ENCODE assay signal across 8 mouse cellular contexts in the genomic region with DNA sequence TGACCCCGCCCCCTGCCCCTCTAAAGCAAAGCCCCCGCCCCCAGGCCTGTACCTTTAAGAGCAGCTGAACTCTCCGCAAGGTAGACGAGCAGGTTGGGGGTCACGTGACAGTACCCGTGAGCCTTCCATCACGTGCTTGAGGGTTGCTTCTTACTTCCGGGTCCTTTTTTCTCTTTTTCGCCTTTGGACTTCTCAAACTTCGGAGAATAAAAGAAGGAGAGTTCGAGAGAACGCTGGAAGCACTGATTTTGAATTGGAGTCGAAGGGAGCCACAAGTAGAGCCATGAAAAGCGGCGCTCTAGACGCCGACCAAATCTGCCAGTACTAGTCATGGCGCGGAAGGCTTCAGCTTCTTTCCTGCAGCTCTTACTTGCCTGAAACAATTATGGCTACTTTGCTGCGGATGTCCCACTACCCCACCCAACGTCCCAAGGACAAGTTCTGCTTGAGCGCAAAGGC. TPM values are rescaled to one million over a fixed set of nuclear protein-coding genes. Genes with fewer than 3 reads are reported as not detected.
DNase-seq lines count a peak whose midpoint lies in the region; ATAC-seq and TF ChIP-seq lines count a peak whose summit lies in the region.

No protein-coding gene starts in this region.

- peak overlapping the region; percentile 62 for H3K9ac ChIP-seq in intestine, postnatal 0 days (ENCODE audit: low read depth, low read length)

- WGBS in embryonic facial prominence, embryonic 10.5 days: 1% methylated on average over 22 of the region's 22 CpGs
- WGBS in intestine, postnatal 0 days: under 1% methylated on average over 22 of the region's 22 CpGs
- WGBS in midbrain, embryonic 10.5 days: under 1% methylated on average over 22 of the region's 22 CpGs

- peaks cover 36% of the 10 kb centered on the region for H3K4me1 ChIP-seq in embryonic facial prominence, embryonic 10.5 days
- 0 out of 2 replicates have a peak, but pooled peaks cover 2% of the 10 kb centered on the region for H3K4me1 ChIP-seq in intestine, postnatal 0 days (replicated peaks; ENCODE audit: control insufficient read depth, insufficient read depth, low read length)
- H3K4me1 ChIP-seq in midbrain, embryonic 10.5 days: peaks cover 29% of the 10 kb centered on the region

- intact Hi-C loops in left cerebral cortex, postnatal 36 days (cut with DNase I): loop anchor here (5.0 kb wide), 1 partner anchor 114 kb away; a partner anchor contains a TSS

- DNase-seq in adrenal gland, postnatal 14 days: peak; percentile 92
- DNase-seq in embryonic facial prominence, embryonic 10.5 days (ENCODE audit: low spot score): peak; percentile 91
- DNase-seq in left cerebral cortex, postnatal 36 days (ENCODE audit: low spot score in 2 of 2): peak; percentile 84 to 88
- peak; percentile 88 for DNase-seq in midbrain, embryonic 10.5 days (ENCODE audit: low spot score)
- peak; percentile 82 to 83 for DNase-seq in right cerebral cortex, postnatal 36 days (ENCODE audit: low spot score in 2 of 2)
- DNase-seq in urinary bladder, postnatal 4 days (ENCODE audit: low spot score in 2 of 2): peak; percentile 79 to 90

- H3K9me3 ChIP-seq in embryonic facial prominence, embryonic 10.5 days: no peaks in the 10 kb centered on the region
- H3K9me3 ChIP-seq in intestine, postnatal 0 days (ENCODE audit: control insufficient read depth): no peaks in the 10 kb centered on the region
- no peaks in the 10 kb centered on the region for H3K9me3 ChIP-seq in midbrain, embryonic 10.5 days (replicated peaks)

- ATAC-seq in granulocyte monocyte progenitor cell, adult 5-6 weeks (replicated peaks; ENCODE audit: poor library complexity, severe bottlenecking): peak; percentile 38
- peak; percentile 77 for ATAC-seq in intestine, postnatal 0 days

- peak overlapping the region; percentile 69 for H3K4me3 ChIP-seq in embryonic facial prominence, embryonic 10.5 days
- peak overlapping the region; percentile 51 for H3K4me3 ChIP-seq in intestine, postnatal 0 days (ENCODE audit: low read depth, low read length)
- H3K4me3 ChIP-seq in midbrain, embryonic 10.5 days: peak overlapping the region; percentile 73

- H3K27ac ChIP-seq in embryonic facial prominence, embryonic 10.5 days (replicated peaks): peak overlapping the region; percentile 91
- H3K27ac ChIP-seq in intestine, postnatal 0 days (ENCODE audit: low read depth, low read length): peak overlapping the region; percentile 86
- peak overlapping the region; percentile 93 for H3K27ac ChIP-seq in midbrain, embryonic 10.5 days (replicated peaks)

- no peak for TF ChIP-seq CTCF in intestine, postnatal 0 days (IDR thresholded peaks at IDR 0.05; ENCODE audit: low read depth)

- H3K4me2 ChIP-seq in intestine, postnatal 0 days (replicated peaks; ENCODE audit: low read depth): peak overlapping the region; percentile 76

- H3K36me3 ChIP-seq in embryonic facial prominence, embryonic 10.5 days (replicated peaks): peaks cover 8% of the 10 kb centered on the region; the same call in 1 of the 2 replicates
- peaks cover 11% of the 10 kb centered on the region for H3K36me3 ChIP-seq in intestine, postnatal 0 days (ENCODE audit: control insufficient read depth, insufficient read depth)
- H3K36me3 ChIP-seq in midbrain, embryonic 10.5 days: peaks cover 14% of the 10 kb centered on the region; the same call in 1 of the 2 replicates

- peaks cover 40% of the 10 kb centered on the region for H3K27me3 ChIP-seq in embryonic facial prominence, embryonic 10.5 days (replicated peaks; ENCODE audit: low read depth, poor library complexity, severe bottlenecking)
- H3K27me3 ChIP-seq in intestine, postnatal 0 days (replicated peaks; ENCODE audit: control insufficient read depth, insufficient read depth, low read length): 0 out of 2 replicates have a peak, but pooled peaks cover 2% of the 10 kb centered on the region
- peaks cover 42% of the 10 kb centered on the region for H3K27me3 ChIP-seq in midbrain, embryonic 10.5 days (ENCODE audit: low read depth, poor library complexity, severe bottlenecking)

RNA-seq across cellular contexts. Expression of a gene that starts 1.5 kb away (rescaled TPM):
- 2.9 and 3.5 TPM in 2 replicates for total RNA-seq in adrenal gland, postnatal 14 days (2021)
- polyA plus RNA-seq in embryonic facial prominence, embryonic 10.5 days (2016; fragmentation: Nextera tagmentation; extraction: Ambion mirVana): 0.29 and 0.41 TPM in 2 replicates
- total RNA-seq in granulocyte monocyte progenitor cell, adult 5-6 weeks (2014; fragmentation: Nextera tagmentation): 2.1 and 3.9 TPM in 2 replicates
- 4.2 and 6.2 TPM in 2 replicates for total RNA-seq in granulocyte monocyte progenitor cell, adult 5-6 weeks (2017)
- polyA plus RNA-seq in intestine, postnatal 0 days (2015; fragmentation: Nextera tagmentation; extraction: Ambion mirVana): 0.44 and 0.57 TPM in 2 replicates
- under 1 TPM; 0.39 to 0.63 TPM for total RNA-seq in left cerebral cortex, postnatal 36 days (2021)
- 0.41 and 0.58 TPM in 2 replicates for polyA plus RNA-seq in midbrain, embryonic 10.5 days (2016; fragmentation: Nextera tagmentation; extraction: Ambion mirVana)

RNA-seq across cellular contexts. Expression of a gene that starts 2.3 kb away (rescaled TPM):
- total RNA-seq in adrenal gland, postnatal 14 days (2021): 25.3 and 31.1 TPM in 2 replicates
- 22.9 and 27.1 TPM in 2 replicates for polyA plus RNA-seq in embryonic facial prominence, embryonic 10.5 days (2016; fragmentation: Nextera tagmentation; extraction: Ambion mirVana)
- 37.7 and 61.7 TPM in 2 replicates for total RNA-seq in granulocyte monocyte progenitor cell, adult 5-6 weeks (2014; fragmentation: Nextera tagmentation)
- total RNA-seq in granulocyte monocyte progenitor cell, adult 5-6 weeks (2017): 9.6 and 16.3 TPM in 2 replicates
- polyA plus RNA-seq in intestine, postnatal 0 days (2015; fragmentation: Nextera tagmentation; extraction: Ambion mirVana): 62.9 and 66.6 TPM in 2 replicates
- 10 to 100 TPM; 27.4 to 35.8 TPM for total RNA-seq in left cerebral cortex, postnatal 36 days (2021)
- 23.8 and 32.3 TPM in 2 replicates for polyA plus RNA-seq in midbrain, embryonic 10.5 days (2016; fragmentation: Nextera tagmentation; extraction: Ambion mirVana)

RNA-seq across cellular contexts. Expression of a gene that starts 11.5 kb away (rescaled TPM):
- not detected in 2 replicates for total RNA-seq in adrenal gland, postnatal 14 days (2021)
- not detected in 2 replicates for polyA plus RNA-seq in embryonic facial prominence, embryonic 10.5 days (2016; fragmentation: Nextera tagmentation; extraction: Ambion mirVana)
- 1.3 TPM in 1 of 2 replicates, not detected in the other for total RNA-seq in granulocyte monocyte progenitor cell, adult 5-6 weeks (2014; fragmentation: Nextera tagmentation)
- 1.2 TPM in 1 of 2 replicates, not detected in the other for total RNA-seq in granulocyte monocyte progenitor cell, adult 5-6 weeks (2017)
- polyA plus RNA-seq in intestine, postnatal 0 days (2015; fragmentation: Nextera tagmentation; extraction: Ambion mirVana): 0.14 TPM in 1 of 2 replicates, not detected in the other
- total RNA-seq in left cerebral cortex, postnatal 36 days (2021): not detected
- not detected in 2 replicates for polyA plus RNA-seq in midbrain, embryonic 10.5 days (2016; fragmentation: Nextera tagmentation; extraction: Ambion mirVana)

RNA-seq across cellular contexts. Expression of a gene that starts 17.1 kb away (rescaled TPM):
- total RNA-seq in adrenal gland, postnatal 14 days (2021): 241 and 262 TPM in 2 replicates
- polyA plus RNA-seq in embryonic facial prominence, embryonic 10.5 days (2016; fragmentation: Nextera tagmentation; extraction: Ambion mirVana): 223 and 224 TPM in 2 replicates
- 188 and 206 TPM in 2 replicates for total RNA-seq in granulocyte monocyte progenitor cell, adult 5-6 weeks (2014; fragmentation: Nextera tagmentation)
- total RNA-seq in granulocyte monocyte progenitor cell, adult 5-6 weeks (2017): 229 and 239 TPM in 2 replicates
- polyA plus RNA-seq in intestine, postnatal 0 days (2015; fragmentation: Nextera tagmentation; extraction: Ambion mirVana): 141 and 150 TPM in 2 replicates
- 100 to 1,000 TPM; 169 to 193 TPM for total RNA-seq in left cerebral cortex, postnatal 36 days (2021)
- 206 and 215 TPM in 2 replicates for polyA plus RNA-seq in midbrain, embryonic 10.5 days (2016; fragmentation: Nextera tagmentation; extraction: Ambion mirVana)

RNA-seq across cellular contexts. Expression of a gene that starts 47.4 kb away (rescaled TPM):
- 16.2 and 21.5 TPM in 2 replicates for total RNA-seq in adrenal gland, postnatal 14 days (2021)
- 0.92 and 1.2 TPM in 2 replicates for polyA plus RNA-seq in embryonic facial prominence, embryonic 10.5 days (2016; fragmentation: Nextera tagmentation; extraction: Ambion mirVana)
- total RNA-seq in granulocyte monocyte progenitor cell, adult 5-6 weeks (2014; fragmentation: Nextera tagmentation): 0.92 and 1.3 TPM in 2 replicates
- 1.7 TPM in 1 of 2 replicates, not detected in the other for total RNA-seq in granulocyte monocyte progenitor cell, adult 5-6 weeks (2017)
- 28.2 and 30.8 TPM in 2 replicates for polyA plus RNA-seq in intestine, postnatal 0 days (2015; fragmentation: Nextera tagmentation; extraction: Ambion mirVana)
- 10 to 100 TPM; 16.6 to 17.2 TPM for total RNA-seq in left cerebral cortex, postnatal 36 days (2021)
- 1.6 and 3.1 TPM in 2 replicates for polyA plus RNA-seq in midbrain, embryonic 10.5 days (2016; fragmentation: Nextera tagmentation; extraction: Ambion mirVana)

Comparison
In these comparisons a context has a peak if more than half of its experiments do, and no peak if none do; other contexts are left out.
1. Peak in every context shown above with its lines: DNase-seq, ATAC-seq, H3K4me3 ChIP-seq and H3K27ac ChIP-seq.